Mouse (Mus musculus) ZHBTc4 (cell line): Measurements from ENCODE around the gene Olfr1475.
"Not testable (repeated sequence)": the region's sequence is repeated elsewhere in the genome, so short reads cannot be mapped to it uniquely, and the experiment has no call there.

Experiments used
- DNase-seq: peaks from one replicate; pipeline ENCODE4 v3.0.0-alpha.2; 2011; ENCODE audit warnings: low read depth, low spot score

Olfr1475 gene

DNA sequence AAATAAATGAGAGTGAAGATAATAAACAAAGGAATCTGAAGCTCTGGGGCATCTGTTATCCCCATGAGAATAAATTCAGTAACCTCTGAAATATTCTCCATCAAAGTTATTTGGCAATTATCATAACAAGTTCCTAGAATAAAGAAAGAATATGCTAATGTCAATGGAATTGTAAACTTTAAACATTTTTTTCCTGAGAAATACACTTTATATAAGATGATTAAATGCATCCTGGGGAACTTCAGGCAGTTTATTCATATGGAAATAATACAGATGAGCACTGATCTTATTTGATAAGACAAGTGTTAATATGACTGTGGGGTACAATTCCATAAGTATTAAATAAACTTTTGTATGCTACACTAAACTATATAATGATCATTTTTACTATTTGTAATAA is at the start of gene Olfr1475:
Olfr1475 (minus strand) TSS at position 101 of the 400 bp plus-strand sequence.
- no peak for DNase-seq

DNA sequence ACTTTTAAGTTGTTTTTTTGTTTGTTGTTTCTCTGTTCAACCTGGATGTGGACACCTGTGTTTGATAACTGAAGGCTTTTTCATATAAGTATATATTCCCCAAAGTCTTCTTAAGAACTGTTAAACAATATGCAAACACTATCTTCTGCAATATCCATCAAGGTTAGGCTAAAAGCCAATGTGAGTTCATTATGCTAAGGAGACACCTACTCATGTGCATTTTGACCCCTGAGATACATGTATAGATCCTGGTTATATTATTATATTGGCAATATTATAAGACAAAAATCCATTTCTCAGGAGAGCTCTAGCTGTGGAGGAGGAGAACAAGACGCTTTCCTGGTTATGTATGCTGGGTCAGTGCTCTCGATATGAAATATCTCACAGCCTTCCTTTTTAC is 47.6 kb upstream of the Olfr1475 start, which contains the start of gene Olfr1480:
Olfr1480 (plus strand) TSS at position 301 of the 400 bp plus-strand sequence.
- no peak for DNase-seq

DNA sequence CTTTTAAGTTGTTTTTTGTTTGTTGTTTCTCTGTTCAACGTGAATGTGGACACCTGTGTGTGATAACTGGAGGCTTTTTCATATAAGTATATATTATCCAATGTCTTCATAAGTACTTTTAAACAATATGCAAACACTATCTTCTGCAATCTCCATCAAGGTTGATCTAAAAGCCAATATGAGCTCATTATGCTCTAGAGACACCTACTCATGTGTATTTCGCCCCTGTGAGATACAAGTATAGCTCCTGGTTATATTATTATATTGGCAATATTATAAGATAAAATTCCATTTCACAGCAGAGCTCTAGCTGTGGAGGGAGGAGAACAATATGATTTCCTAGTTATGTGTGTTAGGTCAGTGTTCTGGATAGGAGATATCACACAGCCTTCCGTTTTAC is 20.2 kb upstream of the Olfr1475 start, which contains the start of gene Olfr1477:
Olfr1477 (plus strand) TSS at position 301 of the 400 bp plus-strand sequence.
- DNase-seq = no peak

DNA sequence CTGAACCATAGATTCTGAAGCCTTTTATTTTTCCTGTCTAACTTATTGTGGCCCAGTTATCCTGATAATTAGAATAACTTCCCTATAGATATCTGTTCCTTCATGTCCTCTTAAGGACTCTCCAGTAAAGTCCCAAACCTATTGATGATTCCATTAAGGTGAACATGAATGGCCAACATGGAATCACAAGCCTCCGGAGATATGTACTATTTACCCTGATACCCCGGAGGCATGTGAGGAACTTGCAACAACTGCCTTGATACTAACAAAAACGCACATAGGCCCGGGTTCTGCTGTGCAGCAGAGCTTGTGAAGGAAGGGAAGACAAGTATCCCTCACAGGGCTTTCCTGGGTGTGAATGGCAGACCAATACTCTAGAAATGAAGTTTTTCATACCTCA is 10.7 kb downstream of the Olfr1475 start, which contains the start of gene Olfr1474:
Olfr1474 (plus strand) TSS at position 301 of the 400 bp plus-strand sequence.
- not testable (repeated sequence) for DNase-seq

DNA sequence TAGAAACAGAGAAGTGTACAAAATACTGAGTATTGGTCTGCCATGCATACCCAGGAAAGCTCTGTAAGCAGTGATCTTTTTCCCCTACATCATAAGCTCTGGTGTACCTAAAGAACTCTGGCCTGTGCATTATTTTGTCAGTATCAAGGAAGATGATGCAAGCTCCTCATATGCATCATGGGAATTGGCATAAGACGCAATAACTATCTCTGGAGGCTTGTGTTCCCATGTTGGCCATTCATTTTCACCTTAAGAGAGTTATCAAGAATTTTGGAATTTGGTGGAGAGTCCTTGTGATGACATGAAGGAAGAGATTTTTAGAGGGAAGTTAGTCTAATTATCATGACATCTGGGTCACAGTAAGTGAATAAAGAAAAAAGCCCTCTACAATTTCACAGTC is 24.0 kb downstream of the Olfr1475 start, which contains the start of gene Olfr1472:
Olfr1472 (minus strand) TSS at position 101 of the 400 bp plus-strand sequence.
- DNase-seq = no peak

DNA sequence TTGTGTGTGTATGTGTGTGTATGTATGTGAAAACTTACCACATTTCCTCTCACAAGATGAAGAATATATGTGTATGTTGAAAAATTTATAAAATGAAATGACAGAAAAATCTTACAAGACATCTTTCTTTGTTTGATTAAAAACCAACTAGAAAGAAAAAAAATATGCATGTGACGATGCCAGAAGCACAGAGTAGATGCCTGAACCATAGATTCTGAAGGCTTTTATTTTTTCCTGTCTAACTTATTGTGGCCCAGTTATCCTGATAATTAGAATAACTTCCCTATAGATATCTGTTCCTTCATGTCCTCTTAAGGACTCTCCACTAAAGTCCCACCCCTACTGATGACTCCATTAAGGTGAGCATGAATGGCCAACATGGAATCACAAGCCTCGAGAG is 36.9 kb downstream of the Olfr1475 start, which contains the start of gene Olfr1471:
Olfr1471 (plus strand) TSS at position 301 of the 400 bp plus-strand sequence.
- not testable (repeated sequence) for DNase-seq
